Mouse (Mus musculus): Measurements from ENCODE around the gene Ift43.

DNA sequence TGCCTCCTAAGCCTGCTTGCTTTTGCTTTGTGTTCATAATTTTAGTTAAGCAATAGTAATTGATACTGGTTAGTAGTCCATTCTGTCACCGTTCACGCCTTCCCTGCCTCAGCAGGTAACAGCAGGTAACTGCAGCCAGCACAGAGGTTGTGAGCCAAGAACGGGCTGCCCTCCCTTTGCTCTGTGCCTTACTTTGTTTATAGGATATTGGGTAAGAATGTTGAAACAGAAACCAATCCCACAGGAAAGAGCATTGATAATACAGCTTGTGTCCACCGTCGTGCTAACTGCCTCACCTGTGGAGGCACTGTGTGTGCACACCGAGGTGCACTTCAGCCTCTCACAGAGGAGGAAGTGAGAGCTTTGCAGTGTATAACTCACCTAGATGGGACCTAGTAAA lies 66.7 kb downstream of the Ift43 start:
- TF ChIP-seq CTCF (IDR thresholded peaks at IDR 0.05; ENCODE audit: control insufficient read depth, insufficient read depth, low read length), result no peak
- no peak for TF ChIP-seq POLR2A (IDR thresholded peaks at IDR 0.05; ENCODE audit: borderline replicate concordance, control insufficient read depth, low read depth, low read length)
